Comparison of ENCODE assay signal across 8 mouse cellular contexts in the genomic region with DNA sequence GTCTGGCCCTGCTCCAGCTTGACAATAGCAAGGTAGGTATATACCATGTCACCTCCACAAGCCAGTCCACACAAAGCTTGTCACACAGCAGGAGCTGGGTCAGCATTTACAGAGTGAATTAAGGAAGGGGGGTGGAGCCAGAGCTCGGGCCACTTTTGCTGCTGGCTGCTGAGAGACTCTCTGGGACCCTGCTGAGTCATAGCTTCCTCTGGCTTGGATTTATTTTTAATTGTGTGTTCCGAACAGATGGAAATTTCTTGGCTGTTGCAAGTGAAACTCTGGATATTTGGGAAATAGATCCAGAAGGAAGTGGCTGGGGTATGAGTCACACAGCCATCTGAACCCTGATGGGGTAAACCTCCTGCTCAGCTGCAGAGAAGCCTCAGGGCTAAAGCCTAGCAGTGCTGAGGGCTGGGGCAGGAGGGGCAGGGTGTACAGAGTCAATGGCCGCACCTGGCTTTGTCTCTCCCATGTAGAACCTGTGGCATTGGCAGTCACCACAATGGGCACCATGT. TPM values are rescaled to one million over a fixed set of nuclear protein-coding genes. Genes with fewer than 3 reads are reported as not detected.
A peak's percentile ranks its signal among the peaks of the same experiment; 100 is the strongest.
DNase-seq lines count a peak whose midpoint lies in the region; ATAC-seq and TF ChIP-seq lines count a peak whose summit lies in the region.

No protein-coding gene starts in this region.

- no peaks in the 10 kb centered on the region for H3K36me3 ChIP-seq in forebrain, embryonic 14.5 days (ENCODE audit: control insufficient read depth, insufficient read depth, low read length)
- no peaks in the 10 kb centered on the region for H3K36me3 ChIP-seq in forebrain, embryonic 16.5 days (ENCODE audit: control insufficient read depth, insufficient read depth)
- no peaks in the 10 kb centered on the region for H3K36me3 ChIP-seq in intestine, postnatal 0 days (ENCODE audit: control insufficient read depth, insufficient read depth)
- H3K36me3 ChIP-seq in small intestine, adult 2 months (ENCODE audit: control insufficient read depth, insufficient read depth, low read length), result no peaks in the 10 kb centered on the region

- peaks cover 3% of the 10 kb centered on the region; the same call in 1 of the 2 replicates for H3K4me1 ChIP-seq in forebrain, embryonic 14.5 days (ENCODE audit: control insufficient read depth, insufficient read depth, low read length)
- H3K4me1 ChIP-seq in forebrain, embryonic 16.5 days (replicated peaks; ENCODE audit: control insufficient read depth, insufficient read depth, low read length), result no peaks in the 10 kb centered on the region
- peaks cover 13% of the 10 kb centered on the region for H3K4me1 ChIP-seq in intestine, postnatal 0 days (replicated peaks; ENCODE audit: control insufficient read depth, insufficient read depth, low read length)
- H3K4me1 ChIP-seq in small intestine, adult 2 months (ENCODE audit: control insufficient read depth, insufficient read depth, insufficient read length, low read length), result peaks cover 14% of the 10 kb centered on the region; the same call in 1 of the 2 replicates

- TF ChIP-seq CTCF in intestine, postnatal 0 days (IDR thresholded peaks at IDR 0.05; ENCODE audit: low read depth), result no peak
- TF ChIP-seq CTCF in small intestine, adult 2 months (IDR thresholded peaks at IDR 0.05; ENCODE audit: extremely low read depth, insufficient read length, insufficient replicate concordance, low read depth, low read length), result no peak

- no peak overlapping the region for H3K4me2 ChIP-seq in forebrain, embryonic 14.5 days (ENCODE audit: low read length)
- no peak overlapping the region for H3K4me2 ChIP-seq in forebrain, embryonic 16.5 days (ENCODE audit: low read length)
- H3K4me2 ChIP-seq in intestine, postnatal 0 days (replicated peaks; ENCODE audit: low read depth), result no peak overlapping the region

- H3K27ac ChIP-seq in forebrain, embryonic 14.5 days (ENCODE audit: low read depth, low read length), result 0 out of 2 replicates have a peak overlapping the region, but pooled peaks have one; percentile 5
- no peak overlapping the region for H3K27ac ChIP-seq in forebrain, embryonic 16.5 days (ENCODE audit: low read length)
- H3K27ac ChIP-seq in intestine, postnatal 0 days (ENCODE audit: low read depth, low read length), result peak overlapping the region; percentile 12; the same call in 1 of the 2 replicates
- peak overlapping the region; percentile 44; the same call in 1 of the 2 replicates for H3K27ac ChIP-seq in small intestine, adult 2 months (ENCODE audit: insufficient read depth, low read depth, low read length)

- no peak overlapping the region for H3K4me3 ChIP-seq in forebrain, embryonic 14.5 days (ENCODE audit: low read depth, low read length)
- no peak overlapping the region for H3K4me3 ChIP-seq in forebrain, embryonic 16.5 days (replicated peaks; ENCODE audit: low read length)
- H3K4me3 ChIP-seq in intestine, postnatal 0 days (ENCODE audit: low read depth, low read length), result no peak overlapping the region
- no peak overlapping the region for H3K4me3 ChIP-seq in small intestine, adult 2 months (ENCODE audit: low read depth, low read length)

- H3K9ac ChIP-seq in forebrain, embryonic 14.5 days (ENCODE audit: low read length), result no peak overlapping the region
- no peak overlapping the region for H3K9ac ChIP-seq in forebrain, embryonic 16.5 days (replicated peaks; ENCODE audit: low read depth, low read length)
- H3K9ac ChIP-seq in intestine, postnatal 0 days (ENCODE audit: low read depth, low read length), result no peak overlapping the region

- H3K27me3 ChIP-seq in forebrain, embryonic 14.5 days (replicated peaks; ENCODE audit: control insufficient read depth, insufficient read depth, low read length), result no peaks in the 10 kb centered on the region
- H3K27me3 ChIP-seq in forebrain, embryonic 16.5 days (replicated peaks; ENCODE audit: control insufficient read depth, insufficient read depth, low read length), result no peaks in the 10 kb centered on the region
- no peaks in the 10 kb centered on the region for H3K27me3 ChIP-seq in intestine, postnatal 0 days (replicated peaks; ENCODE audit: control insufficient read depth, insufficient read depth, low read length)
- H3K27me3 ChIP-seq in small intestine, adult 2 months (ENCODE audit: control insufficient read depth, insufficient read depth, low read length), result no peaks in the 10 kb centered on the region

- intact Hi-C loops in left cerebral cortex, postnatal 14 days (cut with DNase I), result loop anchor here (10.0 kb wide), 1 partner anchor 228 kb away; no protein-coding TSS in a partner anchor

- H3K9me3 ChIP-seq in forebrain, embryonic 14.5 days (replicated peaks; ENCODE audit: control insufficient read depth, low read length), result no peaks in the 10 kb centered on the region
- no peaks in the 10 kb centered on the region for H3K9me3 ChIP-seq in forebrain, embryonic 16.5 days (ENCODE audit: control insufficient read depth, low read length)
- no peaks in the 10 kb centered on the region for H3K9me3 ChIP-seq in intestine, postnatal 0 days (ENCODE audit: control insufficient read depth)

- TF ChIP-seq POLR2A in small intestine, adult 2 months (IDR thresholded peaks at IDR 0.05; ENCODE audit: low read depth, low read length), result no peak

- WGBS in forebrain, embryonic 14.5 days, result 36% methylated on average over 3 of the region's 3 CpGs
- WGBS in forebrain, embryonic 16.5 days, result 30% methylated on average over 3 of the region's 3 CpGs
- 37% methylated on average over 3 of the region's 3 CpGs for WGBS in intestine, postnatal 0 days
- 45% methylated on average over 3 of the region's 3 CpGs for WGBS in small intestine, adult 2 months

- ATAC-seq in forebrain, embryonic 14.5 days, result no peak
- no peak for ATAC-seq in forebrain, embryonic 16.5 days
- ATAC-seq in intestine, postnatal 0 days, result no peak
- no peak for ATAC-seq in erythroblast, adult 5-6 weeks (replicated peaks; ENCODE audit: low FRiP score, poor library complexity, severe bottlenecking)

- peak; percentile 35 for DNase-seq in forebrain, embryonic 14.5 days (ENCODE audit: low spot score)
- peak; percentile 40 for DNase-seq in ZHBTc4 (ENCODE audit: low read depth, low spot score)
- DNase-seq in gastrocnemius, postnatal 10 days, result peak; percentile 39
- peak; percentile 59 to 69 for DNase-seq in left cerebral cortex, postnatal 14 days (ENCODE audit: low spot score in 2 of 2)

RNA-seq across cellular contexts. Expression of a gene that starts 40.3 kb away (rescaled TPM):
- 21.3 and 24.1 TPM in 2 replicates for polyA plus RNA-seq in forebrain, embryonic 14.5 days (2014; fragmentation: Nextera tagmentation; extraction: Ambion mirVana)
- polyA plus RNA-seq in forebrain, embryonic 16.5 days (2015; fragmentation: Nextera tagmentation; extraction: Ambion mirVana), result 21.7 and 26.2 TPM in 2 replicates
- total RNA-seq in gastrocnemius, postnatal 10 days (2021), result 10 to 100 TPM; 34.6 to 45.0 TPM
- polyA plus RNA-seq in intestine, postnatal 0 days (2015; fragmentation: Nextera tagmentation; extraction: Ambion mirVana), result 34.9 and 35.2 TPM in 2 replicates
- 10 to 100 TPM in 1 of 2 experiments, 1 to 10 TPM in 1; 9.5 to 10.7 TPM for total RNA-seq in left cerebral cortex, postnatal 14 days (2021)
- 27.1 and 35.2 TPM in 2 replicates for polyA plus RNA-seq in small intestine, adult 2 months (2012; rRNA removed)
- not detected in 2 replicates for total RNA-seq in erythroblast, adult 5-6 weeks (2015; ENCODE audit: low replicate concordance)
- total RNA-seq in erythroblast, adult 5-6 weeks (2017; ENCODE audit: low replicate concordance), result under 0.01 TPM in 1 of 2 replicates, not detected in the other

RNA-seq across cellular contexts. Expression of a gene that starts 52.4 kb away (rescaled TPM):
- 44.1 and 55.2 TPM in 2 replicates for polyA plus RNA-seq in forebrain, embryonic 14.5 days (2014; fragmentation: Nextera tagmentation; extraction: Ambion mirVana)
- 47.3 and 50.5 TPM in 2 replicates for polyA plus RNA-seq in forebrain, embryonic 16.5 days (2015; fragmentation: Nextera tagmentation; extraction: Ambion mirVana)
- 10 to 100 TPM; 37.2 to 45.5 TPM for total RNA-seq in gastrocnemius, postnatal 10 days (2021)
- 40.4 and 42.2 TPM in 2 replicates for polyA plus RNA-seq in intestine, postnatal 0 days (2015; fragmentation: Nextera tagmentation; extraction: Ambion mirVana)
- total RNA-seq in left cerebral cortex, postnatal 14 days (2021), result 10 to 100 TPM; 35.3 to 36.0 TPM
- 24.1 and 30.4 TPM in 2 replicates for polyA plus RNA-seq in small intestine, adult 2 months (2012; rRNA removed)
- 0.77 and 2.9 TPM in 2 replicates for total RNA-seq in erythroblast, adult 5-6 weeks (2015; ENCODE audit: low replicate concordance)
- 2.0 and 3.4 TPM in 2 replicates for total RNA-seq in erythroblast, adult 5-6 weeks (2017; ENCODE audit: low replicate concordance)
